Mouse (Mus musculus) liver, adult 2 months (tissue): ENCODE data around the gene Mast3.

Experiments
- CTCF ChIP-seq: fragments of 200-500 bp; IDR thresholded peaks from 2 replicates; pipeline ENCODE4 v1.5.1; 2011; ENCODE audit warnings: low read depth, low read length, control low read depth
- POLR2A ChIP-seq: fragments of 200-500 bp; IDR thresholded peaks from 2 replicates; pipeline ENCODE4 v1.6.1; 2011; ENCODE audit warnings: low read length, control low read depth; ENCODE audit not compliant: insufficient read depth; ENCODE audit errors: extremely low read depth

DNA sequence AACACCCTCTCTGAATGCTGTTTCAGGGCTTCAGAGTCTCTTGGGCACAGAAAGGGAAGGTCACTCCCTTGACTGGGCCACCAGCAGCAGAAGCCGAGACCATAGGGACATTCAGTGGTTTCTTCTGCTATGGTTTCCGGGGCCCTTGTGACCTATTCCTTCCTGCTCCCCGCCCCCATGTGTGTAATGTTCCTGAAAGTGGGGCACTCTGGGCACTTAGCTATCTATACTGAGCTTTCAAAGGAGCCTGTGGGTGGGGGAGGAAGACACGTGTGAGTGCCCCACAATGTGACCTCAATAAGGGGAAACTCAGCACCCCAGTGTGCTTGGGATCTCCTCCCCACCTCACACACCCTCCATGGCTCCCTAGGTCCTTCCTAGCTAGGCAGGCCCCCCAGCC is 1.7 kb upstream of the Mast3 start:
- TF ChIP-seq POLR2A (no peak), CTCF (no peak)
